Mouse (Mus musculus) CH12F3 (cell line): Measurements from ENCODE around the gene Gm42420.

Experiments
- in situ Hi-C: fragments of 300-500 bp; cut with MboI; formaldehyde crosslinking; loops from 2 replicates; pipeline ENCODE4 v1.14.3; 2020; ENCODE audit warnings: low sequenced_read_pairs

The Gm42420 gene

GRCm38 (mm10) chr6:39570426-39570825, 15.1 kb upstream of the Gm42420 start:
- in situ Hi-C loops = no loop called here

DNA sequence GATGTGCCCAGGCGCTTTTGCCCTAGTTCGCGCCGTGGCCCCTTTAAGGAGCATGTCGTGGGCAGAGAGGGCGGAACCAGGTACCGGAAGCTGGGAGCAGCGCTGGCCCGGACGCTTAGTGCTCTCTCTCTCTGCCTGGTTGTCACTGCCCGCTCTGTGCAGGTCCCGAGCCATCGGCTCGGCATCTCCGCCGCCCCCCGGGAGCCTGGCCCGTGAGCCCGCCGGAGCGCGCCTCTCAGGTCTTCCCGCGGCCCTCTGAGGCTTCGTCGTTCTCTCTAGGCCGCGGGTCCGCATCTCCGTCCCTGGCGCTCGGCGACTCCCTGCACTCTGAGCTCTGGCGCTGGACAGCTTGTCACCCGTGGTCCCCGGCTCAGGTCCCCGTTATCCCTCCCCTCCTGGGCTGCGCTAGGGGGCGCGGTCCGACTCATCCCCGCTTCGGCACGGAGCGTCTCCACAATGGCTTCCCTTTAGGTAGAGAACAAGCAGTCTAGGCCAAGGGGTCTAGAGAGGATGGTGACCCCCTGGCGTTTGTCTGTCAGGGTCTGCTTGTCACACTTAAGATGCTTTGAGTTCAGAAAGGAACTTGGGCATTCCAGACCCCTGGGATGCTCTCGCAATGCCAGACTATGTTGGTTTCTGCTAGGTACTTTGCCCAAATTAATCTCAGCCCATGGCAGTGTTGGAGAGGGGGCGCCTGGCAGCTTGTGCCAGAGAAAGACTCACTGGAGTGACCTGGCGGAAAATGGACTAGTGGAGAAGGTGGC, 11.6 kb upstream of the Gm42420 start, which contains the start of gene Adck2:
Gene Adck2, plus strand, starts transcription at position 83 of the 764 bp plus-strand sequence.
- in situ Hi-C loops = no loop called here

DNA sequence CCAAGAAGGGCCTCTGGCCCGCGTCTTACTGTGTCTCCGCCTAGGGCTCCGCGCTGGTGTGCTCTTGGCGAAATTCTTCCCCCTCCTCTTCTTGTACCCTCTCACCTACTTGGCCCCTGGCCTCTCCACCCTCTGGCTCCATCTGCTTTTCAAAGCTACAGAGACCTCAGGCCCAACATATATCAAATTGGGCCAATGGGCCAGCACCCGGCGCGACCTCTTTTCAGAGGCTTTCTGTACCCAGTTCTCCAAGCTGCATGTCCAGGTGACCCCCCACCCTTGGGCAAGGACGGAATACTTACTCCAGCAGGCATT, 11.0 kb upstream of the Gm42420 start:
- in situ Hi-C loops = no loop called here

GRCm38 (mm10) chr6:39574951-39575350, 10.6 kb upstream of the Gm42420 start:
- in situ Hi-C loops = no loop called here

DNA sequence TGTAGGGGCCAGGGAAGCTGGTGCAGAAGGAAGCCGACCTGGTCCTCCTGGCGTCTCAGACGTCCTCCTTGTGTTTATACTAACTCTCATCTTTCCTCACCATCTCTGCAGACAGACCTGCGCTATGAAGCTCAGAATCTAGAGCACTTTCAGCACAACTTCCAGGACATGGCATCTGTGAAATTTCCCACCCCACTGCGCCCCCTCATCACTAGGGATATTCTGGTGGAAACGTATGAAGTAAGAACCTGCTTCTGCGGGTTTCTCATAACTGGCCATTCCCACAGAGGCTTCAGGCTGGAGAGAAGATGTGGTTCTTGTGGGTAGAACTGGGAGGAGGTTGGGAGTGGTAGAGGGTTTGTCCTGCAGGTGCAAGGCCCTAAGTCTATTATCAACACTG, 6.0 kb upstream of the Gm42420 start:
- in situ Hi-C loops = no loop called here

DNA sequence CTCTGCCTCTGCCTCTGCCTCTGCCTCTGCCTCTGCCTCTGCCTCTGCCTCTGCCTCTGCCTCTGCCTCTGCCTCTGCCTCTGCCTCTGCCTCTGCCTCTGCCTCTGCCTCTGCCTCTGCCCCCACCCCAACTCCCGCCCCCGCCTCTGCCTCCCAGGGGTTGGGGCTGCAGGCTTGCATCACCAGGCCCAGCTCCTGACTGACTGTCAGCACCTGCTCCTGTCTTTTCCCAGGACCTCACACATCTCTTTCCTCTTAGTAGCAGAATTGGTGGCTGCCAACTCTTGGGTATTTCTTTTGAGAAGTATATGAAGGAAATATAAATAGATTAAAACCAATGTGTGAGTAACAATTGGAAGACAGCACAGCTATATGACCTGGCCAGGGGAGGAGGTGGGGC, 5.0 kb upstream of the Gm42420 start:
- in situ Hi-C loops = no loop called here

- in situ Hi-C loops = no loop called here
Observed at GRCm38 (mm10) chr6:39581087-39581784, 4.3 kb upstream of the Gm42420 start.

GRCm38 (mm10) chr6:39591481-39591880, 5.9 kb downstream of the Gm42420 start:
- in situ Hi-C loops = no loop called here

DNA sequence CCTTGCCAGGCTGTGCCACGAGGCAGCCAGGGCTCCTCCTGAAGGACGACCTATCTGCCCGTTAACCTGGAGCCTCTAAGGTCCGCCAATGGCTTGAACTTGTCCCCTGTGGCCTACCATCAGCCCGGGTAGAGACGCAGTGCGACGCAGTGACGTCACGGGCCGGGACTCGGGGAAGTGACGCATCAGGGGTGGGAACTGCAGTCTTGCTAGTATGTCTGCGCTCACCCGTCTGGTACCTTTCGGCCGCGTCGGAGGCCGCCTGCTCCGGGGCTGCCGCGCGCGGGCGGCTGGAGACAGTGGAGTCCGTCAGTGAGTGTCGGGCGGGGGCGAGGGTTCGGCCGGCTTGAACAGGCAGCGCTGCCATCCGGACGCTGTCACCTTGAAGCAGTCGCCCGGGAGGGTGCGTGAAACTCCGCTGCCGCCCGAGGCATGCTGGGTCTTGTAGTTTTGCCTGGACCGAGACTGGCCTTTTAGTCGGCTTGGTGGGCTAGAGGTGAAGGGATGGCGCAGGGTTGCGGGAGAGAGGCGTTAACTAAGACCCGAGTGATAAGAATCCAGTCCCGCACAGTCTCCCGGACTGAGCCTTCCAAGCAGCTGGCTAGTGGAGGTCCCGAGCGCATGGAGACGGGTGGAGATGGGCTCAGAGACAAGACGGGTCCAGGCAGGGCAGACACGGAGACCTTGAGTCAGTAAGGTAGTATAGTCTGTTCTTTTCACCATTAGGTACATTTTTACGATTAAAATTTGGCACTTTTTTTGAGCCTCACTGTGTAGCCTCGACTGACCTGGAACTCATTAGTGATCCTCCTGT, 7.1 kb downstream of the Gm42420 start, which contains the start of gene Ndufb2:
Gene Ndufb2, plus strand, starts transcription at position 174 of the 814 bp plus-strand sequence.
- in situ Hi-C loops = no loop called here

DNA sequence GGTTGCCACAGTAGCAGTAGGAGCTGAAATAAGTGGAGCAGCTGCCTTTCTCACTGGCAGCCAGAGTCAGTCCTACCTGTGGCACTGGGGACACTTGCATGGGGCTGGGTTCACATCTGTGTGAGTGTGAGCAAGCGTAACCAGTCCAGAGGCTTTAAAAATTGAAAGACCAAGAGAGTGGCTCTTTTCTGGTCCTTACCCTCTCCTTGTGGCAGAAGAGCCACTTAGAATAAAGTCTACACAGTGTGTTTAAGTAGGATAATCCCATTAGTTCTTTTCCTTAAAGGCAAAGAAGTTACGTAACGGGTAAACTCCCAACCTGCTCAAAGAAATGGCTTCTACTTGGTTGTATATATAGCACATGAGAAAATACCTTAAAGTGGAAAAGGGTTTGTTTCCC, 15.3 kb downstream of the Gm42420 start:
- in situ Hi-C loops = loop anchor here (10.0 kb wide), 1 partner anchor 174 kb away; no protein-coding TSS in a partner anchor

DNA sequence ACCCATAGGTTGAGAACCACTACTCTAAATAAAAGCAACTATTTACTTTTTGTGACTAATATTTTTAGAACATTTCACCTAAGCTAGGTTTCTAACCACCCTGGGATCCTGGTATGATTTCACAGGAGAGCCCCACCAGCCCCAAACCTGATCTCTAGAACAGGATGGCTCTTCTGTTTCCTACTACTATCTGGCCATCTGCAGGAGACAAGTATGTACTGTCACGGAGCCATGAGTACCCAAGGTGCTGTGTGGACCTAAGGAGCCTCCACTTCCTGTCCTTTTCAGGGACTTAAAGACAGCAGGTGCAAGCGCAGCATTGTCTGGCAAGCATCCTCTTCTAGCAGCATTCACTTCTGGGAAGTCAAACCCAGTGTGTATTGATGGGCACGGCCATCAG, 16.3 kb downstream of the Gm42420 start:
- in situ Hi-C loops = loop anchor here (10.0 kb wide), 1 partner anchor 173 kb away; no protein-coding TSS in a partner anchor

GRCm38 (mm10) chr6:39604565-39604964, 19.0 kb downstream of the Gm42420 start:
- in situ Hi-C loops = loop anchor here (10.0 kb wide), 1 partner anchor 170 kb away; no protein-coding TSS in a partner anchor

DNA sequence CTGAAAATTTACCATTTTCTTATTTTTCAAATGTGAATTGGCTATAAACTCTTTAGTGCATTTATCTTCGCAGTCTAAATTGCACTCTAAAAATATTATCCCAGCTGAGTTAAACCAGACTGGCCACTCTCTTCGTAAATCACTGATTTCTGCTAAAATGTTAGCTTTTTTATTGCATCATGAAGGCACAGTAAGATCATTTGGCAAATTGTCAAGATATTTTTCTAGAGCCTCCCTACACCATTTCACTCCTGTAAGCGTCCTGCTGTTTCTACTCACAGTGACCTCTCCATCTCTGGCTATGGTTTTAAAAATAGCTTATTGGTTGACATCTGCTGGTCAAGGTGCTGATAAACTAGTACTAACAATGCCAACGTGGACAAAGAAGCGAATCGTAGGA, 20.5 kb downstream of the Gm42420 start:
- in situ Hi-C loops = loop anchor here (10.0 kb wide), 1 partner anchor 169 kb away; no protein-coding TSS in a partner anchor

- in situ Hi-C loops = loop anchor here (10.0 kb wide), 1 partner anchor 168 kb away; no protein-coding TSS in a partner anchor
Observed at GRCm38 (mm10) chr6:39606862-39607261, 21.3 kb downstream of the Gm42420 start.

- in situ Hi-C loops = loop anchor here (10.0 kb wide), 1 partner anchor 167 kb away; no protein-coding TSS in a partner anchor
Observed at GRCm38 (mm10) chr6:39607365-39607764, 21.8 kb downstream of the Gm42420 start.

DNA sequence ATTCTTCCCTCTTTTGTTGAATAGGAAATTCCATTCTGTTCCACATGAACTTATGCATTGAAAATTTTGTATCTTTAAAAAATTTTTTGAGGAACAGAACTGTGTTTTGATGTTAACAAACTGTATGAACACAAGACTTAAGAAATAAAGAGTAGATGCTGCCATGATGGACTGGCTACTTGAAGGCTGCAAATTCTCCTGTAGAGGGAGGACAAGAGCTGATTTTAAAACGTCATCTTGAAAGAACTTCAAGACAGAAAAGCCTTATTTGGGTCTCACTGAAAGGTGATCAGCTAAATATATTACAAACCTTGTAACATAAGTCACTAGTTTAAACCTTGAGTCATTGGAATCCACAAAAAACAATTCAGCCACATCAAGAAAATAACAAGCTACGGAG, 24.7 kb downstream of the Gm42420 start:
- in situ Hi-C loops = no loop called here

- in situ Hi-C loops = no loop called here
Observed at GRCm38 (mm10) chr6:39611296-39611695, 25.7 kb downstream of the Gm42420 start.
